Mouse (Mus musculus) forebrain, embryonic 11.5 days (tissue): ENCODE measurements around the gene Zfp618. TPM values are rescaled to one million over a fixed set of nuclear protein-coding genes. Genes with fewer than 3 reads are reported as not detected.

Experiments used
- ATAC-seq: fragments of 200-750 bp; cut with Nextera tagmentation; replicated peaks from 2 replicates; pipeline ENCODE4 v1.8.0; 2017; ENCODE audit warnings: moderate TSS enrichment; ENCODE audit not compliant: low FRiP score
- DNase-seq: peaks from one replicate; pipeline ENCODE4 v3.0.0-alpha.2; 2017; ENCODE audit warnings: low spot score
- H3K27ac ChIP-seq: fragments of 300-500 bp; sonication (generic); 2 replicates; pipeline ENCODE4 v1.5.1; 2014; ENCODE audit warnings: low read depth, low read length
- H3K27me3 ChIP-seq: fragments of 300-500 bp; sonication (generic); 2 replicates; pipeline ENCODE4 v1.6.1; 2014; ENCODE audit warnings: mild to moderate bottlenecking, low read length, mixed read lengths; ENCODE audit not compliant: control insufficient read depth, insufficient read depth
- H3K36me3 ChIP-seq: fragments of 300-500 bp; sonication (generic); 2 replicates; pipeline ENCODE4 v1.6.1; 2014; ENCODE audit warnings: mild to moderate bottlenecking, low read length, moderate library complexity, mixed read lengths; ENCODE audit not compliant: control insufficient read depth, insufficient read depth
- H3K4me1 ChIP-seq: fragments of 300-500 bp; sonication (generic); replicated peaks from 2 replicates; pipeline ENCODE4 v1.6.1; 2014; ENCODE audit warnings: low read length, mixed read lengths; ENCODE audit not compliant: control insufficient read depth, insufficient read depth
- H3K4me2 ChIP-seq: fragments of 300-500 bp; sonication (generic); 2 replicates; pipeline ENCODE4 v1.6.1; 2014; ENCODE audit warnings: low read depth, mild to moderate bottlenecking, low read length, moderate library complexity, mixed read lengths; ENCODE audit not compliant: severe bottlenecking
- H3K4me3 ChIP-seq: fragments of 300-500 bp; sonication (generic); 2 replicates; pipeline ENCODE4 v1.5.1; 2014; ENCODE audit warnings: low read depth, low read length
- H3K9ac ChIP-seq: fragments of 300-500 bp; sonication (generic); 2 replicates; pipeline ENCODE4 v1.6.1; 2014; ENCODE audit warnings: low read length
- H3K9me3 ChIP-seq: fragments of 300-500 bp; sonication (generic); 2 replicates; pipeline ENCODE4 v1.6.1; 2016; ENCODE audit warnings: low read length, mixed read lengths; ENCODE audit not compliant: control insufficient read depth
- WGBS: fragments of 180-500 bp; shearing (Covaris S2); extraction: QIAGEN DNeasy Blood & Tissue Kit; methylation state at CpG from one replicate; pipeline ENCODE4 v1.1.7; 2014; 5-methylcytosine and 5-hydroxymethylcytosine counted together
- polyA plus RNA-seq: library from polyadenylated mRNA; unstranded; fragments of >200 nt; fragmentation: Nextera tagmentation; extraction: Ambion mirVana; gene quantifications from 2 replicates; pipeline ENCODE4 v1.2.1, GENCODE M21; 2014

Zfp618 gene
- polyA plus RNA-seq, 1 experiment from 2014 or later: 33.5 TPM

- 81% methylated on average over 4 of the region's 4 CpGs for WGBS
- Histone ChIP-seq H3K4me3 (no peak within 1 kb of the TSS), H3K9me3 (no peaks in the 10 kb centered on the region), H3K4me2 (no peak within 1 kb of the TSS), H3K9ac (no peak within 1 kb of the TSS), H3K36me3 (no peaks in the 10 kb centered on the region), H3K27ac (no peak within 1 kb of the TSS), H3K27me3 (no peaks in the 10 kb centered on the region; the same call in 1 of the 2 replicates), H3K4me1 (no peaks in the 10 kb centered on the region)
- DNase-seq: no peak
- ATAC-seq: no peak
Measured at GRCm38 (mm10) chr4:63171969-63172685, 206.8 kb downstream of the Zfp618 start, which contains the start of gene Kif12. TSS of gene Kif12 (minus strand) at chr4:63172131.

DNA sequence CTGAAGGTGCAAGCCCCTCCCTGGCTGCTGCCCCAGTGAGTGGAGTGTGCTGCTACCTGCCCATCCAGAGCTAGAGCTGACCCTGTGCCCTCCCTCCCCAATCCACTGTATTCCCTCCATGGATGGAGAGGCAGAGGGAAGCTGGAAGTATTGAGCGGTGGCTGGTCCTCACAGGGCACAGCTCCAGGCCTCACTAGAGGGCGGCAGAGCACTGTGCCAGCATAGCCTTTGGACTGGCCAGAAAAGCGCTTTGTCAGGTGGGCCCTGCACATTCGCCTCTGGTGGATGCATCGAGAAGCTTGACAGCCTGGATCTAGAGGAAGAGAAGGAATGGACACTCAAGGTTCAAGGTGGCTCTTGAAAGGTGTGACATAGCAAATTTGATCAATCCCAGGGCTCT is 216.2 kb downstream of the Zfp618 start:
- H3K4me1 ChIP-seq: 0 out of 2 replicates have a peak, but pooled peaks cover 2% of the 10 kb centered on the region
- H3K36me3 ChIP-seq: no peaks in the 10 kb centered on the region
- H3K9me3 ChIP-seq: no peaks in the 10 kb centered on the region
- H3K27ac ChIP-seq: no peak overlapping the region
- DNase-seq: peak; percentile 72
- no peaks in the 10 kb centered on the region for H3K27me3 ChIP-seq
- no peak overlapping the region for H3K4me2 ChIP-seq
- no peak overlapping the region for H3K4me3 ChIP-seq
- peak; percentile 82 for ATAC-seq
- WGBS: 12% methylated on average over 5 of the region's 5 CpGs
- H3K9ac ChIP-seq: no peak overlapping the region

- 52% methylated on average over 21 of the region's 21 CpGs for WGBS
- Histone ChIP-seq H3K4me3 (no peak overlapping the region), H3K4me1 (0 out of 2 replicates have a peak, but pooled peaks cover 2% of the 10 kb centered on the region), H3K36me3 (no peaks in the 10 kb centered on the region), H3K27me3 (no peaks in the 10 kb centered on the region), H3K4me2 (no peak overlapping the region), H3K27ac (no peak overlapping the region), H3K9ac (no peak overlapping the region), H3K9me3 (no peaks in the 10 kb centered on the region)
- ATAC-seq: peak; percentile 58
- no peak for DNase-seq
Measured at GRCm38 (mm10) chr4:63186281-63186870, 221.0 kb downstream of the Zfp618 start.

Other genes starting within 250 kb of the Zfp618 start
- gene Ambp, start 189.2 kb downstream of the Zfp618 start, polyA plus RNA-seq: not detected in 2 replicates
- gene Kif12, start 206.6 kb downstream of the Zfp618 start, polyA plus RNA-seq: not detected in 2 replicates
- gene Col27a1, start 248.4 kb downstream of the Zfp618 start, polyA plus RNA-seq: 3.4 and 3.6 TPM in 2 replicates